Mouse (Mus musculus) olfactory bulb, adult 2 months (tissue): ENCODE data around the gene Aspg.

Experiments
- CTCF ChIP-seq: fragments of 200-500 bp; IDR thresholded peaks from 2 replicates; pipeline ENCODE4 v1.5.1; 2012; ENCODE audit warnings: low read depth, mild to moderate bottlenecking, low read length, moderate library complexity; ENCODE audit not compliant: insufficient read depth
- POLR2A ChIP-seq: fragments of 200-500 bp; IDR thresholded peaks from 2 replicates; pipeline ENCODE4 v1.6.1; 2012; ENCODE audit warnings: mild to moderate bottlenecking, low read depth, low read length, moderate library complexity; ENCODE audit not compliant: insufficient read depth

DNA sequence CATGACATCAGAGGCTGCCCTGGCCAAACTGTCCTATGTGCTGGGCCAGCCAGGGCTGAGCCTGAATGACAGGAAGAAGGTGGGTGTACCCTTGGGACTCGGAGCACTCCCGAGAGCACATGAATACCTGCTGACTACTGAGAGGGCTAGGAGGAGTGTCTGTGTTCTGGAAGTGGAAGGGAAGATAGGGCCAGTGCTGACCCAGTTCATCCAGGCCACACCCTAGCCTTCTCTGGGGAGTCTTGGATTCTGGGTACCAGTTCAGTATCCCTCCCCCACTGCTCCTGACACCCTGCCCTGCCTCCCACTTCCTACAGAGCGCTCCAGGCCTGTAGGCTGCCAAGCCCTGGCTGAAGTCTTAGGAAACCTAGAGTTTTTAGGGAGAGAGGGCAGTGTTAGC, 14.7 kb downstream of the Aspg start:
- TF ChIP-seq CTCF (no peak), POLR2A (no peak)
